Mouse (Mus musculus): Measurements from ENCODE around the gene Fah.

DNA sequence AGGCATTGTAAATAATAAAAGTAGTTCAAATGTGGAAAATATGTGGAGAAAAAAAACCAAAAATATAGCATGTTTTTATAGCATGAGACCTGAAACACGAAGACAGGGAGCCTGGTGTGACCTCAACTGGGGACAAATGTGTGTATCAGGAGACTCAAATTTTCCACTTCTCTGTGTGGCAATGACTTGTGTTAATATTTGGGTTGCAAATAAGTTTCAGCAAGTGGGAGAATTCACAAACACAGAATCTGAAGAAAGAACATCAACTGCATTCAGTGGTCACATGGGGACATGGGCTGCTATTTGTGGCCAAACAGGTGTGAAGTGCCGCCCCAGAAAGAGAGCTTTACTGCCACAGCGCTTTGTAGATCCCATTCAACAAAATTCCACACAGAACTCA is 9.9 kb downstream of the Fah start:
- no peak for TF ChIP-seq FLI1 (IDR thresholded peaks at IDR 0.05; ENCODE audit: low read length)
- no peak for TF ChIP-seq GATA1 (IDR thresholded peaks at IDR 0.05; ENCODE audit: borderline replicate concordance, low read length)

All from megakaryocyte, embryonic 14.5 days (primary cell).